Mouse (Mus musculus) lung, adult 2 months (tissue): ENCODE measurements around the gene Cers6.

ENCODE experiments used
- CTCF ChIP-seq: fragments of 200-500 bp; IDR thresholded peaks from 2 replicates; pipeline ENCODE4 v1.5.1; 2011; ENCODE audit warnings: mild to moderate bottlenecking, low read length, control low read depth; ENCODE audit not compliant: insufficient read depth
- POLR2A ChIP-seq: fragments of 200-500 bp; IDR thresholded peaks from 2 replicates; pipeline ENCODE4 v1.6.1; 2011; ENCODE audit warnings: low read depth, mild to moderate bottlenecking, control low read depth, low read length, borderline replicate concordance; ENCODE audit errors: extremely low read depth

DNA sequence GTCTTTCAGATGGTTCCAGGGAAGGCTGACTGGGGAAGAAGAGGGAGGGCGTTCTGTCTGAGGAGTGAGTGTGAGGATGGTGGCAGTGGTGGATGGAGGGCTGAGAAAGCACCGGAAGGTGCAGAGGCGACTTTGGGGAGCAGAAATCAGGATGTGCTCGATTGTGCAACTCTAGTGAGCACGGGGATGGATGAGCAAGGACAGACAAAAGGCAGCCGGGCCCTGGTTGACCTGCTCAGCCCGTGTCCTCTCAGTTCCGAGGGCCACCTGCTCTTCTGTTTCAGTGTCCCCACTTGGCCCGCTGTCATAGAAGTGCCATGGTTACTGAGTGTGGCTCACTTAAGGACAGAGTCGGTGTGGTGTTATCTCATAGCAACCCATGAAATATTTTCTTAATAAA, 99.4 kb downstream of the Cers6 start:
- no peak for TF ChIP-seq CTCF
- TF ChIP-seq POLR2A = no peak
